Mouse (Mus musculus) limb, embryonic 13.5 days (tissue): ENCODE measurements around the gene Rhoj. TPM values are rescaled to one million over a fixed set of nuclear protein-coding genes. Genes with fewer than 3 reads are reported as not detected.
"Not testable (repeated sequence)": the region's sequence is repeated elsewhere in the genome, so short reads cannot be mapped to it uniquely, and the experiment has no call there.

Experiments used
- ATAC-seq: fragments of 200-750 bp; cut with Nextera tagmentation; 2 replicates; pipeline ENCODE4 v1.8.0; 2017; ENCODE audit warnings: low read depth, moderate number of reproducible peaks, moderate TSS enrichment; ENCODE audit not compliant: low FRiP score
- H3K27ac ChIP-seq: fragments of 300-500 bp; sonication (generic); 2 replicates; pipeline ENCODE4 v1.5.1; 2015; ENCODE audit warnings: inconsistent platforms, mild to moderate bottlenecking, moderate library complexity
- H3K27me3 ChIP-seq: fragments of 300-500 bp; sonication (generic); 2 replicates; pipeline ENCODE4 v1.6.1; 2015; ENCODE audit warnings: mild to moderate bottlenecking, inconsistent platforms
- H3K36me3 ChIP-seq: fragments of 300-500 bp; sonication (generic); 2 replicates; pipeline ENCODE4 v1.6.1; 2015; ENCODE audit warnings: inconsistent platforms, mild to moderate bottlenecking, moderate library complexity
- H3K4me1 ChIP-seq: fragments of 300-500 bp; sonication (generic); 2 replicates; pipeline ENCODE4 v1.6.1; 2015; ENCODE audit warnings: inconsistent platforms
- H3K4me2 ChIP-seq: fragments of 300-500 bp; sonication (generic); replicated peaks from 2 replicates; pipeline ENCODE4 v1.6.1; 2015; ENCODE audit warnings: inconsistent platforms, mild to moderate bottlenecking, moderate library complexity
- H3K4me3 ChIP-seq: fragments of 300-500 bp; sonication (generic); 2 replicates; pipeline ENCODE4 v1.5.1; 2015; ENCODE audit warnings: moderate library complexity, mild to moderate bottlenecking, inconsistent platforms
- H3K9ac ChIP-seq: fragments of 300-500 bp; sonication (generic); 2 replicates; pipeline ENCODE4 v1.6.1; 2015; ENCODE audit warnings: mild to moderate bottlenecking, inconsistent platforms
- H3K9me3 ChIP-seq: fragments of 300-500 bp; sonication (generic); 2 replicates; pipeline ENCODE4 v1.6.1; 2016; ENCODE audit warnings: inconsistent platforms
- WGBS: fragments of 180-500 bp; shearing (Covaris S2); methylation state at CpG from one replicate; pipeline ENCODE4 v1.1.7; 2015; 5-methylcytosine and 5-hydroxymethylcytosine counted together
- polyA plus RNA-seq: library from polyadenylated mRNA; unstranded; fragments of >200 nt; fragmentation: Nextera tagmentation; extraction: Ambion mirVana; gene quantifications from 2 replicates; pipeline ENCODE4 v1.2.1, GENCODE M21; 2015

Gene Rhoj
- polyA plus RNA-seq, 1 experiment from 2014 or later, result 69.0 TPM

DNA sequence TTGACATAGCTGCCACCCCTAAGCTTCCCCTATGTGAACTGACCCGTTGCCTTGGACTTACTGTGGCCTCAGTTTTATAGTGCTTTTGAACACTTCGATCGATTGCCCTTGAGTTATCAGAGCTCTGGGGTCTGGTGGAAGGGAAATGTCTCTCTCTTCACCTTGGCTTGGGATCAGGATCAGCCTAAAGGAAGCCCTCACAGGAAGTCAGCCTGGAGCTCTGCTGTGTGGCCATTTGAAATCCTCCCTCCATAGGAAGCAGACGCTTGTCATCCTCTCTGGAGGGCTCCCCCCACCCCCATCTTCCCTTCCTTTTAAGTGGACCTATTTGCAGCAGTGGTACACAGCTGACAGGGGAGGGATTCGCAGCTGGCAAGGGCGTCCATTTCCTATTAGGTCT lies 1.6 kb downstream of the Rhoj start:
- ATAC-seq, result no peak
- Histone ChIP-seq H3K4me1 (peaks cover 23% of the 10 kb centered on the region), H3K9ac (0 out of 2 replicates have a peak overlapping the region, but pooled peaks have one; percentile 43), H3K4me3 (peak overlapping the region; percentile 64), H3K27ac (no peak overlapping the region), H3K36me3 (no peaks in the 10 kb centered on the region), H3K27me3 (no peaks in the 10 kb centered on the region), H3K9me3 (no peaks in the 10 kb centered on the region), H3K4me2 (peak overlapping the region; percentile 85)
- 32% methylated on average over 6 of the region's 6 CpGs for WGBS

DNA sequence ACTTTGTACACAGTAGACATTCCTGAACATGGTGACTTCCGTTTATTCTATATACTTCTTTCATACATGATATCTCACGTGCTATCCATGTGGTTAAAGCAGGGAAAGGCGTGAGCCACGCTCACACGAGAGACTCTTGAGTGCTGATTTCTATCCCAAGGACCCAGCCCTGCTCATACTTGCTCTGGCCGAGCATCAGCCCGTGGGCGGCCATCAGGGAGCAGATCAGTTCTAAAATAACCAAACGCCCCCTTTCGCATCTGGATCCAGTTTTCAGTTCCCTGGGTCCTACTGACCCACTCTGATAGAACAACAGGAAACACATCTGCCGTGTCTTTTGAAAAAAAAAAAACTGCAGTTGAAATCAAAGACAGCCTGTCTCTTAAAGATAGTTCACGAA lies 2.6 kb downstream of the Rhoj start:
- no peaks in the 10 kb centered on the region for H3K27me3 ChIP-seq
- WGBS, result 71% methylated on average over 12 of the region's 12 CpGs
- peak overlapping the region; percentile 85 for H3K4me2 ChIP-seq

DNA sequence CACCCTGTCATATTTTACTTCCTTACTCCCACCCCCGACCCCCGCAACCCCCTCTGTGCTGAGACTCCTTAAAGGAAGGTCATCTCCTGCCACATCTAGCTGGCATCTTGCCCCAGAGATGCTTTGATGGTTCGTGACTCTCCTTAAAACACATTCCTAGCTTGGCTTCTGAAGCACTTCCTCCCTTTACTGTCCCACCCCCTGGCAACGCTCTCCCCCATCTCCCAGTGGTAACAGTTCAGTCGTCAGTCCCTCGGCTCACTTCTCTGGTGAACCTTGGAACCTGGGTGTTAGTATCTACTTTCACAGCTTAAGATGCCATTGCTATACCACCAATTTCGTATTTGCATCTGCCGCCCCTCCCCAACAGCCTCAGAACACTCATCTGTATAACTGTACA lies 3.8 kb downstream of the Rhoj start:
- H3K9ac ChIP-seq, result no peak overlapping the region
- H3K4me3 ChIP-seq, result no peak overlapping the region
- H3K36me3 ChIP-seq, result no peaks in the 10 kb centered on the region
- ATAC-seq, result no peak
- H3K27ac ChIP-seq, result no peak overlapping the region
- peaks cover 23% of the 10 kb centered on the region for H3K4me1 ChIP-seq
- no peak overlapping the region for H3K4me2 ChIP-seq
- H3K9me3 ChIP-seq, result no peaks in the 10 kb centered on the region
- 88% methylated on average over 8 of the region's 8 CpGs for WGBS
- no peaks in the 10 kb centered on the region for H3K27me3 ChIP-seq

More for the DNA sequence above, 2.6 kb downstream of the Rhoj start:
- ATAC-seq, result no peak
- no peak overlapping the region for H3K9ac ChIP-seq
- no peaks in the 10 kb centered on the region for H3K36me3 ChIP-seq
- H3K9me3 ChIP-seq, result no peaks in the 10 kb centered on the region
- H3K4me1 ChIP-seq, result peaks cover 23% of the 10 kb centered on the region
- peak overlapping the region; percentile 3; the same call in 1 of the 2 replicates for H3K4me3 ChIP-seq
- no peak overlapping the region for H3K27ac ChIP-seq

- Histone ChIP-seq H3K9me3 (no peaks in the 10 kb centered on the region), H3K27ac (no peak overlapping the region), H3K4me3 (no peak overlapping the region), H3K9ac (no peak overlapping the region), H3K36me3 (no peaks in the 10 kb centered on the region), H3K27me3 (no peaks in the 10 kb centered on the region), H3K4me1 (peaks cover 14% of the 10 kb centered on the region), H3K4me2 (no peak overlapping the region)
- 83% methylated on average over 3 of the region's 3 CpGs for WGBS
- ATAC-seq, result no peak
These were observed 5.9 kb downstream of the Rhoj start for GRCm38 (mm10) chr12:75313992-75314391.

GRCm38 (mm10) chr12:75315851-75316250 lies 7.7 kb downstream of the Rhoj start:
- Histone ChIP-seq H3K27ac (no peak overlapping the region), H3K9ac (no peak overlapping the region), H3K27me3 (no peaks in the 10 kb centered on the region), H3K36me3 (no peaks in the 10 kb centered on the region), H3K4me2 (no peak overlapping the region), H3K4me3 (no peak overlapping the region), H3K9me3 (no peaks in the 10 kb centered on the region), H3K4me1 (peaks cover 6% of the 10 kb centered on the region; the same call in 1 of the 2 replicates)
- WGBS, result 82% methylated on average over 3 of the region's 3 CpGs
- no peak for ATAC-seq

- H3K36me3 ChIP-seq, result peaks cover 23% of the 10 kb centered on the region
- no peak overlapping the region for H3K4me2 ChIP-seq
- H3K4me1 ChIP-seq, result no peaks in the 10 kb centered on the region
- peaks cover 6% of the 10 kb centered on the region; the same call in 1 of the 2 replicates for H3K9me3 ChIP-seq
- H3K27me3 ChIP-seq, result no peaks in the 10 kb centered on the region
- no peak overlapping the region for H3K27ac ChIP-seq
- no peak overlapping the region for H3K4me3 ChIP-seq
- WGBS, result 53% methylated on average over 12 of the region's 12 CpGs
- no peak for ATAC-seq
- no peak overlapping the region for H3K9ac ChIP-seq
These were observed 12.4 kb downstream of the Rhoj start for GRCm38 (mm10) chr12:75320441-75320925.

GRCm38 (mm10) chr12:75321189-75321588 lies 13.1 kb downstream of the Rhoj start:
- WGBS, result 78% methylated on average over 4 of the region's 4 CpGs
- peaks cover 6% of the 10 kb centered on the region; the same call in 1 of the 2 replicates for H3K9me3 ChIP-seq

DNA sequence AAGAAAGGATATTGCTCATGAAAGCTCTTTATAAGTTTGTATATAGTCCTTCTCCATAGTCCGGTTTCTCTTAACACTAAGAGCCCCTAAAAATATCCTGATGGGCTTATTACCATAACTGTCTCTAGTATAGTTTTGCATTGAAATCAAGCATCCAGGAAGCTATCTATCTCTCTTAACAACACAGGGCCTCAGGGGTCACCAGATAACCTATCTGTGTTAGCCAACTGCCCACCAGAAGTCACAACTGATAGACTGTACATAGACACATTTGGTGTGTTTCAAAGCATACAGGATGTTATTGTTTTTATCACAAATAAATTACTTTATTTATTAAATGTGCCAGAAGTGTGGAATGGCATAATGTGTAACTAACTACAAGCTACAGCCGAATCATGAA lies 21.1 kb downstream of the Rhoj start:
- Histone ChIP-seq H3K4me3 (no peak overlapping the region), H3K4me1 (no peaks in the 10 kb centered on the region), H3K9me3 (no peaks in the 10 kb centered on the region), H3K4me2 (no peak overlapping the region), H3K27me3 (no peaks in the 10 kb centered on the region), H3K27ac (no peak overlapping the region), H3K36me3 (peaks cover 4% of the 10 kb centered on the region), H3K9ac (no peak overlapping the region)
- 88% methylated on average over 2 of the region's 2 CpGs for WGBS
- no peak for ATAC-seq

More at GRCm38 (mm10) chr12:75321189-75321588, 13.1 kb downstream of the Rhoj start:
- Histone ChIP-seq H3K27me3 (no peaks in the 10 kb centered on the region), H3K27ac (no peak overlapping the region), H3K4me2 (no peak overlapping the region), H3K4me3 (no peak overlapping the region), H3K9ac (no peak overlapping the region), H3K36me3 (peaks cover 23% of the 10 kb centered on the region), H3K4me1 (no peaks in the 10 kb centered on the region)
- no peak for ATAC-seq

DNA sequence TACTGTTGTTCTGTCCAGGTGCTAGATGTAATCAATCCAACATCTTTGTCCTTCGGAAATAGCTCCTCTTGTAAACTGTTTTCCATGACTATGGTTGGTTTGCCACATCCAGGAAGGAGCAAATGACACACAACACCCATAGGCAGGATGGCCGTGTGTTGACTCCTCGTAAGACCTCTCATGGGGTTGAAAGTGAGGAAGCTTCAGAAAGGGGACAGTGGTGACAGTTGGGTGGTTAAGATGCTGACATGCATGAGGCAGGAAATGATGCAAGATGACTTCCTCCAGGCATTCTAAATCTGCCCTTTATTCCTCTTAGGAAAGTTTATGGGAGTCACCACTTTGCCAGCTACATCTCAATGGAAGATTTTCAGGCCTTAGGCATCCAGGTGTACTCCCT lies 31.8 kb downstream of the Rhoj start:
- no peak overlapping the region for H3K9ac ChIP-seq
- no peak overlapping the region for H3K4me3 ChIP-seq
- WGBS, result 83% methylated on average over 3 of the region's 3 CpGs
- no peak overlapping the region for H3K27ac ChIP-seq
- H3K27me3 ChIP-seq, result no peaks in the 10 kb centered on the region
- H3K4me1 ChIP-seq, result no peaks in the 10 kb centered on the region
- ATAC-seq, result no peak
- no peaks in the 10 kb centered on the region for H3K36me3 ChIP-seq
- H3K9me3 ChIP-seq, result no peaks in the 10 kb centered on the region
- no peak overlapping the region for H3K4me2 ChIP-seq

GRCm38 (mm10) chr12:75340331-75340730 lies 32.2 kb downstream of the Rhoj start:
- Histone ChIP-seq H3K4me1 (no peaks in the 10 kb centered on the region), H3K4me3 (no peak overlapping the region), H3K27ac (no peak overlapping the region), H3K9me3 (no peaks in the 10 kb centered on the region), H3K36me3 (no peaks in the 10 kb centered on the region), H3K9ac (no peak overlapping the region), H3K27me3 (no peaks in the 10 kb centered on the region), H3K4me2 (no peak overlapping the region)
- WGBS, result 91% methylated on average over 7 of the region's 7 CpGs
- ATAC-seq, result no peak

DNA sequence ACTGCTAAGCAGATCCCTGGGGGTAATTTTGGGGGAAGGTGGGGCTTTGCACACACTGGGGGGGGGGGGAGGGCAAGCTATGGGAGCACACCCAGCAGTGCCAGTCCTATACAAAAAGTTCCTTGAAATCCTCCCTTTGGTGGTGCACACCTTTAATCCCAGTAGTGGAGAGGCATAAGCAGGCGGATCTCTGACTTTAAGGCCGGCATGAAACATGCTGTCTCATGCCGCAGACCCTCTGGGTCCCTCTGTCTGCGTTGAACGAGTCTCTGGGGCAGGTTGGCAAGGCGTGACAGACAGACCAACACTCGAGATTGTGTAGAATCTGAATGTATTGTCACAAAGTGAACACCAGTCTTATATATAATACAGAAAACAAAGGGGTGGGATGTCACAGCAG lies 40.4 kb downstream of the Rhoj start:
- Histone ChIP-seq H3K27me3 (no peaks in the 10 kb centered on the region), H3K9ac (no peak overlapping the region), H3K4me3 (no peak overlapping the region), H3K36me3 (no peaks in the 10 kb centered on the region), H3K4me2 (no peak overlapping the region), H3K27ac (no peak overlapping the region), H3K9me3 (no peaks in the 10 kb centered on the region), H3K4me1 (peaks cover 13% of the 10 kb centered on the region)
- no peak for ATAC-seq
- 76% methylated on average over 7 of the region's 7 CpGs for WGBS

GRCm38 (mm10) chr12:75349537-75349936 lies 41.4 kb downstream of the Rhoj start:
- H3K27me3 ChIP-seq, H3K4me3 ChIP-seq, H3K9me3 ChIP-seq, H3K36me3 ChIP-seq, H3K4me2 ChIP-seq, H3K27ac ChIP-seq, ATAC-seq, H3K9ac ChIP-seq: not testable (repeated sequence)
- WGBS, result 83% methylated on average over 5 of the region's 5 CpGs
- peaks cover 14% of the 10 kb centered on the region for H3K4me1 ChIP-seq

DNA sequence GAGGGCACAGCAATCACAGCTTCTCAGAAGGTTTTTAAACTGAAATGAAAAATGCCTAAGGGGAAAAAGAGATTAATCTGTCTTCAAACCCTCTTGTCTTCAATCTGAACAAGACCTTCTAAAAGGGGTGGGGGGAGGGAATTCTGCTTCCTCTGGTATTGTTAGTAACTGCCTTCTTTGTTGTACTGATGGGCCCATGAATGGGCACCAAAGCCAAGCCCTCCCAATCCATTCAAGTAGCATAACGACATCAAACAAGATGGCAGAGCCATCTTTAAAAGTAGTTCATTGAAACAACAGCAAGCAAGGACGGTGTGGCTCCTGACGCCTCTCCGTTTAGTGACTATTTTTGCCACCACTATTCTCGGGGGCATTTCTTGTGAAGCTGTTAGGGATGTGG lies 42.6 kb downstream of the Rhoj start:
- no peak overlapping the region for H3K9ac ChIP-seq
- WGBS, result 88% methylated on average over 5 of the region's 5 CpGs
- no peak overlapping the region for H3K27ac ChIP-seq
- H3K4me2 ChIP-seq, result no peak overlapping the region
- no peak for ATAC-seq
- no peak overlapping the region for H3K4me3 ChIP-seq
- no peaks in the 10 kb centered on the region for H3K27me3 ChIP-seq
- H3K36me3 ChIP-seq, result no peaks in the 10 kb centered on the region
- H3K4me1 ChIP-seq, result peaks cover 14% of the 10 kb centered on the region
- H3K9me3 ChIP-seq, result no peaks in the 10 kb centered on the region
